Mouse (Mus musculus): Measurements from ENCODE around the gene Naa50. TPM values are rescaled to one million over a fixed set of nuclear protein-coding genes. Genes with fewer than 3 reads are reported as not detected.

The Naa50 gene
- total and polyA plus RNA-seq, 2 experiments from 2014 or later: 19.9 to 57.6 TPM

DNA sequence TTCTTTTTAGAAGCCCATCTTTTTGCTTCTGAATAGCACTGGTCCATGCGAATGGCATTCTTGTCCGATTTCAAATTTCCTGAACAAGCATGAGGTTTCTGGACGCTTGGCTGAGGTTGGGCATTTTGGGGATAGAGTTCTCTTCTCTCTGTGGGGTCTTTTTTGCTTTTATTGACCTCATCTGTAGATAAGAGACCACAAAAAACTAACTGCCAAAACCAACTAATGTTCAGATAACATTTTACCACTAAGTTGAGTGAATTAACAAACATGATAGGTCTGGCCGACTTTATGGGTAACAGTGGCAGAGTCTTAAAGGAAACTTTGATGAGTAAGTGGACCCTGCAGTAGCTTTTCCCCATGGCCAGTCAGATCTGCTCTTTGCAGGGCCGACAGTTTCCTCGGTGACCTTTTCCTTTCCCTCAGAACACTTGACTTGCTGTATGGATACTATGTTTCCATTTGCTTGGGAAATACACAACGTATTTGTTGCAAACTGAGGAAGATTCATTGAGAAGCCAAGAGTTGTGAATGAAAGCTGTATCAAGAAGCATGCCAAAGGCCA is 34.4 kb downstream of the Naa50 start:
- no peaks in the 10 kb centered on the region for H3K9me3 ChIP-seq (replicated peaks; ENCODE audit: control insufficient read depth, low read length)
- H3K9ac ChIP-seq (replicated peaks; ENCODE audit: low read depth, low read length): peak overlapping the region; percentile 89
- TF ChIP-seq EP300 (IDR thresholded peaks at IDR 0.05; ENCODE audit: low read depth) (no peak), CTCF (IDR thresholded peaks at IDR 0.05; ENCODE audit: low read depth) (no peak)
- H3K4me1 ChIP-seq (ENCODE audit: control insufficient read depth, insufficient read depth): peaks cover 16% of the 10 kb centered on the region
- no peaks in the 10 kb centered on the region for H3K27me3 ChIP-seq (ENCODE audit: control insufficient read depth, insufficient read depth, low read length)
- H3K27ac ChIP-seq (ENCODE audit: low read depth): peak overlapping the region; percentile 95
- no peak for ATAC-seq (ENCODE audit: insufficient read depth, low read depth)
- 8% methylated on average over 7 of the region's 7 CpGs for WGBS
- peak overlapping the region; percentile 80 for H3K4me3 ChIP-seq (ENCODE audit: low read depth, low read length)
- no peak for DNase-seq (ENCODE audit: low spot score)
- H3K4me2 ChIP-seq (ENCODE audit: low read depth, low read length): peak overlapping the region; percentile 58
- H3K36me3 ChIP-seq (replicated peaks; ENCODE audit: control insufficient read depth, insufficient read depth, low read length): 0 out of 2 replicates have a peak, but pooled peaks cover 3% of the 10 kb centered on the region

DNA sequence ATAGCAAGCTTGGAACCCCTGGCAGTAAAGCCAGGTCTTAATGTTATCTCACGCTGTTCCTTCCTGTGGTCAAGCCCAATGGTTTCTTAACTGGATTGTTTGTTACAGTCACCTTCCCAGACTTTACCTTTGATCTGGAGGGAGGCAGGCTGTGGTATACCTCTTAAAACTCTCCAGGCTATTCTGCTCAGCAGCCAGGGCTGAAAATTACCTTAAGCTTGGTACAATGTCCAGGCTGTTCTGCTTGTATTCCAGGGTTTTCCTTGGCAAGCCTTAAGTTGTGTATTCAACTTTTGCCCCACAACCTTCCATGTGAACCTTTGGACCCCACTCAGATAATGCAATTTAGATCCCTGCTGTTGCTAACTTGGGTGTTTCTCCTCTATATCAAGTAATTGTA is 35.4 kb downstream of the Naa50 start:
- Histone ChIP-seq H3K4me3 (ENCODE audit: low read depth, low read length) (no peak overlapping the region), H3K36me3 (replicated peaks; ENCODE audit: control insufficient read depth, insufficient read depth, low read length) (0 out of 2 replicates have a peak, but pooled peaks cover 3% of the 10 kb centered on the region), H3K4me1 (ENCODE audit: control insufficient read depth, insufficient read depth) (peaks cover 16% of the 10 kb centered on the region), H3K4me2 (ENCODE audit: low read depth, low read length) (no peak overlapping the region), H3K27me3 (ENCODE audit: control insufficient read depth, insufficient read depth, low read length) (no peaks in the 10 kb centered on the region), H3K9ac (replicated peaks; ENCODE audit: low read depth, low read length) (no peak overlapping the region), H3K9me3 (replicated peaks; ENCODE audit: control insufficient read depth, low read length) (no peaks in the 10 kb centered on the region), H3K27ac (ENCODE audit: low read depth) (no peak overlapping the region)
- DNase-seq (ENCODE audit: low spot score) (no peak), ATAC-seq (ENCODE audit: insufficient read depth, low read depth) (no peak)
- no peak for TF ChIP-seq EP300 (IDR thresholded peaks at IDR 0.05; ENCODE audit: low read depth)
- TF ChIP-seq CTCF (IDR thresholded peaks at IDR 0.05; ENCODE audit: low read depth): no peak
- WGBS: 42% methylated on average over 1 of the region's 1 CpGs

DNA sequence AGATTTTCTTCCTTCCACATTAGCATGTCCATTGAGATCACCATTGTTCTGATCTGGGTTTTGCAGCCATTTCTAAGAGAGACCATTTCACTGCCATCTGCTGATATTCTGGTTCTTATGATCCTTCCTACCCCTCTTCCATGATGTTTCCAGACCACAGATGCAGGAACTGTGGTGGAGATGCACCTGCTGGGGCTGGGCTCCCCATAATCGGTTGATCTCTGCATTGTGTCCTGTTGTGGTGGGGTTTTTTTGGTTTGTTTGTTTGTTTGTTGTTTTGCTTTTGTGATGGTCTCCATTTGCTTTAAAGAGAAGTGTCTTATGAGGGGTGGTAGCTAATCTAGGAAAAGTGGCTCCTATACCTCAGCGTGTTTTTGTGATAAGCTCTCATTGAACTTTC is 36.9 kb downstream of the Naa50 start:
- H3K4me1 ChIP-seq (ENCODE audit: control insufficient read depth, insufficient read depth): peaks cover 16% of the 10 kb centered on the region
- H3K4me3 ChIP-seq (ENCODE audit: low read depth, low read length): no peak overlapping the region
- no peak overlapping the region for H3K27ac ChIP-seq (ENCODE audit: low read depth)
- H3K27me3 ChIP-seq (ENCODE audit: control insufficient read depth, insufficient read depth, low read length): no peaks in the 10 kb centered on the region
- 95% methylated on average over 2 of the region's 2 CpGs for WGBS
- peaks cover 3% of the 10 kb centered on the region; the same call in 1 of the 2 replicates for H3K36me3 ChIP-seq (replicated peaks; ENCODE audit: control insufficient read depth, insufficient read depth, low read length)
- H3K9ac ChIP-seq (replicated peaks; ENCODE audit: low read depth, low read length): no peak overlapping the region
- H3K9me3 ChIP-seq (replicated peaks; ENCODE audit: control insufficient read depth, low read length): no peaks in the 10 kb centered on the region
- TF ChIP-seq EP300 (IDR thresholded peaks at IDR 0.05; ENCODE audit: low read depth): no peak
- TF ChIP-seq CTCF (IDR thresholded peaks at IDR 0.05; ENCODE audit: low read depth): no peak
- ATAC-seq (ENCODE audit: insufficient read depth, low read depth) (no peak), DNase-seq (ENCODE audit: low spot score) (no peak)
- no peak overlapping the region for H3K4me2 ChIP-seq (ENCODE audit: low read depth, low read length)

DNA sequence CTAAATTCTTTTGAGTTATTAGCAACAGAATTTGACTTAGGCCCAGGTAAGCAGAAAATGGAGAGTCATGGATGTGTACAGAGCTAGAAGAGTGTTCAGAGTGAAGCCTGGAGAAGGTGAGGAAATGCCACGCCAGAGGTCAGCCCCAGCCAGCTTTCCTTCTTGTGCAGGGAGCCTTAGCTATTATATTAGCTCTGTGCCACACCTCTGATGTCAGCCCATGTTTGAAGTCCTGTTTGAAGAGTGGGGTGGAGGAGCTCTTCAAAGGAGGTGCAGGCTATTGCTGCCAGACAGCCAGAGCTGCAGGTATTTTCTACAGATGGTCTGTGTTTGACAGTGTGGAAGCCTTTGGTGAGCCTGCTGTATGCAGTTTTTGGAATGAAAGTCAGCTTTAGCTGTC is 38.9 kb downstream of the Naa50 start:
- ATAC-seq (ENCODE audit: insufficient read depth, low read depth): no peak
- 72% methylated on average over 1 of the region's 1 CpGs for WGBS

DNA sequence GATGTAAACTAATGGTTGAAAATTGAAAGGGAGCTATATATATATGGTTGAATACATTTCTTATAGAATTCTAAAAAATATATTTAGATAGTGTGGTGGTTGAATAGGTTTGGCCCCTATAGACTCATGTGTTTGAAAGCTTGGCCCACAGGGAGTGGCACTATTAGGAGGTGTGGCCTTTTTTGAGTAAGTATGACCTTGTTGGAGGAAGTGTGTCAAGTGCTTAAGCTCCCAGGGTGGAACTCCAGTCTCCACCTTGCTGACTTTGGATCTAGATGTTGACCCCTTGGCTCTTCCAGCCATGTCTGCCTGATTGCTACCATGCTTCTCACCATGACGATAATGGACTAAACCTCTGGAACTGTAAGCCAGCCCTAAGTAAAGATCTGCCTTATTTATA is 43.0 kb downstream of the Naa50 start:
- no peaks in the 10 kb centered on the region for H3K27me3 ChIP-seq (ENCODE audit: control insufficient read depth, insufficient read depth, low read length)
- no peak for DNase-seq (ENCODE audit: low spot score)
- H3K4me1 ChIP-seq (ENCODE audit: control insufficient read depth, insufficient read depth): no peaks in the 10 kb centered on the region
- no peaks in the 10 kb centered on the region for H3K9me3 ChIP-seq (replicated peaks; ENCODE audit: control insufficient read depth, low read length)
- no peak overlapping the region for H3K4me2 ChIP-seq (ENCODE audit: low read depth, low read length)
- no peak for TF ChIP-seq EP300 (IDR thresholded peaks at IDR 0.05; ENCODE audit: low read depth)
- no peak for TF ChIP-seq CTCF (IDR thresholded peaks at IDR 0.05; ENCODE audit: low read depth)
- peaks cover 3% of the 10 kb centered on the region; the same call in 1 of the 2 replicates for H3K36me3 ChIP-seq (replicated peaks; ENCODE audit: control insufficient read depth, insufficient read depth, low read length)
- no peak overlapping the region for H3K9ac ChIP-seq (replicated peaks; ENCODE audit: low read depth, low read length)
- no peak overlapping the region for H3K4me3 ChIP-seq (ENCODE audit: low read depth, low read length)
- 90% methylated on average over 1 of the region's 1 CpGs for WGBS
- ATAC-seq (ENCODE audit: insufficient read depth, low read depth): no peak
- H3K27ac ChIP-seq (ENCODE audit: low read depth): no peak overlapping the region

More for the DNA sequence above, 38.9 kb downstream of the Naa50 start:
- Histone ChIP-seq H3K4me1 (ENCODE audit: control insufficient read depth, insufficient read depth) (peaks cover 16% of the 10 kb centered on the region), H3K36me3 (replicated peaks; ENCODE audit: control insufficient read depth, insufficient read depth, low read length) (peaks cover 3% of the 10 kb centered on the region; the same call in 1 of the 2 replicates), H3K9me3 (replicated peaks; ENCODE audit: control insufficient read depth, low read length) (no peaks in the 10 kb centered on the region), H3K4me3 (ENCODE audit: low read depth, low read length) (no peak overlapping the region), H3K27me3 (ENCODE audit: control insufficient read depth, insufficient read depth, low read length) (no peaks in the 10 kb centered on the region), H3K27ac (ENCODE audit: low read depth) (no peak overlapping the region), H3K4me2 (ENCODE audit: low read depth, low read length) (no peak overlapping the region), H3K9ac (replicated peaks; ENCODE audit: low read depth, low read length) (no peak overlapping the region)
- no peak for DNase-seq (ENCODE audit: low spot score)
- no peak for TF ChIP-seq CTCF (IDR thresholded peaks at IDR 0.05; ENCODE audit: low read depth)
- TF ChIP-seq EP300 (IDR thresholded peaks at IDR 0.05; ENCODE audit: low read depth): no peak

DNA sequence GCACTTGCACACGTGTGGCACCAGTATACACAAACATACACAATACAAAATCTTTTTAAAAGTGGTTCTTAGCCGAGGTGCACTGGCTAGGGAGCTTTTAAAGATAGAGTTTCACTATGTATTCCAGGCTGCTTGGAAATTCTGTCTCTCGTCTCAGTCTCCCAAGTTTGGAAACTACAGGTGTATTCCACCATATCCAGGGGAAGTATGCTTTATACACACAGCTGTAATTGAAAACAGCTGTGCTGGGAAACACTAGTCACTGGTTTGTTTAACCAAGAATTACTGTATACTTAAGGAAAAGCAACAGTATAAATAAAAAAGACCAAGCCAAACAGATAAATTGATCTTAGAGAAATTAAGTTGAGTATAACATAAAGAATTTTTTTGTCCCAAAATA is 45.1 kb downstream of the Naa50 start:
- 79% methylated on average over 3 of the region's 3 CpGs for WGBS
- ATAC-seq (ENCODE audit: insufficient read depth, low read depth): no peak
- H3K27me3 ChIP-seq (ENCODE audit: control insufficient read depth, insufficient read depth, low read length): no peaks in the 10 kb centered on the region
- no peak overlapping the region for H3K4me2 ChIP-seq (ENCODE audit: low read depth, low read length)
- H3K9me3 ChIP-seq (replicated peaks; ENCODE audit: control insufficient read depth, low read length): peaks cover 5% of the 10 kb centered on the region; the same call in 1 of the 2 replicates
- no peak for TF ChIP-seq EP300 (IDR thresholded peaks at IDR 0.05; ENCODE audit: low read depth)
- TF ChIP-seq CTCF (IDR thresholded peaks at IDR 0.05; ENCODE audit: low read depth): no peak
- H3K4me1 ChIP-seq (ENCODE audit: control insufficient read depth, insufficient read depth): no peaks in the 10 kb centered on the region
- H3K9ac ChIP-seq (replicated peaks; ENCODE audit: low read depth, low read length): no peak overlapping the region
- no peaks in the 10 kb centered on the region; the same call in 1 of the 2 replicates for H3K36me3 ChIP-seq (replicated peaks; ENCODE audit: control insufficient read depth, insufficient read depth, low read length)
- H3K4me3 ChIP-seq (ENCODE audit: low read depth, low read length): no peak overlapping the region
- H3K27ac ChIP-seq (ENCODE audit: low read depth): no peak overlapping the region
- DNase-seq (ENCODE audit: low spot score): no peak
